Mouse (Mus musculus): ENCODE data around the gene Olfr519.

- TF ChIP-seq CTCF (IDR thresholded peaks at IDR 0.05; ENCODE audit: low read depth, low read length) = no peak
- no peak for TF ChIP-seq EP300 (IDR thresholded peaks at IDR 0.05; ENCODE audit: insufficient read depth, low read depth, low read length)
- TF ChIP-seq POLR2A (IDR thresholded peaks at IDR 0.05; ENCODE audit: insufficient read depth, low read length) = no peak
These were observed 47.2 kb upstream of the Olfr519 start for GRCm38 (mm10) chr7:108941466-108941865.

Data from ES-Bruce4 (cell line).